Comparison of ENCODE assay signal across 13 mouse cellular contexts in genomic region chr19:23089761-23090514, GRCm38 (mm10). TPM values are rescaled to one million over a fixed set of nuclear protein-coding genes. Genes with fewer than 3 reads are reported as not detected.
A peak's percentile ranks its signal among the peaks of the same experiment; 100 is the strongest.
DNase-seq lines count a peak whose midpoint lies in the region; ATAC-seq and TF ChIP-seq lines count a peak whose summit lies in the region.
"Had no signal": no experiment of that assay in that cellular context is flagged by ENCODE, and none has a peak within 500 bp of the region (broad histone marks: within the 10 kb centered on the region; RNA-seq: fewer than 3 reads in every experiment).

No protein-coding gene starts in this region.

- in situ Hi-C loops in ES-E14 (cut with MboI; ENCODE audit: low sequenced_read_pairs in 2 of 2, unreplicated experiment in 2 of 2): loop anchor here in 1 of 2 experiments (5.0 kb wide), 1 partner anchor 47 kb away; no protein-coding TSS in a partner anchor

- DNase-seq in kidney, adult 18-20 months: peak; percentile 40
- no peak for DNase-seq in kidney, postnatal 14 days
- peak; percentile 74 for DNase-seq in ES-E14 (ENCODE audit: low read depth, low spot score)
- DNase-seq in adrenal gland, postnatal 10 days: peak; percentile 51
- DNase-seq in heart, adult 9 months (ENCODE audit: low spot score in 2 of 2): peak; percentile 19 to 20
- no peak for DNase-seq in thymus, adult 2 months
- DNase-seq in urinary bladder, postnatal 36 days (ENCODE audit: low spot score in 2 of 2): no peak
- DNase-seq: left cerebral cortex, postnatal 4 days; lung, embryonic 14.5 days had no signal

- 94% methylated on average over 8 of the region's 8 CpGs for WGBS in thymus, adult 2 months
- 90% methylated on average over 8 of the region's 8 CpGs for WGBS in hindbrain, embryonic 12.5 days

- no peak for TF ChIP-seq POLR2A in thymus, adult 2 months (IDR thresholded peaks at IDR 0.05; ENCODE audit: control insufficient read depth, extremely low read depth, insufficient read depth, low read length, poor library complexity)

- no peaks in the 10 kb centered on the region for H3K27me3 ChIP-seq in thymus, adult 2 months (ENCODE audit: control insufficient read depth, insufficient read depth, low read length)
- no peaks in the 10 kb centered on the region for H3K27me3 ChIP-seq in hindbrain, embryonic 12.5 days
- H3K27me3 ChIP-seq: midbrain, embryonic 15.5 days had no signal

- no peak for TF ChIP-seq CTCF in thymus, adult 2 months (IDR thresholded peaks at IDR 0.05; ENCODE audit: borderline replicate concordance, control insufficient read depth, extremely low read depth, insufficient read depth, low read length, poor library complexity)

- peaks cover 2% of the 10 kb centered on the region; the same call in 1 of the 2 replicates for H3K36me3 ChIP-seq in ES-E14 (ENCODE audit: control insufficient read depth, insufficient read depth, low read length, poor library complexity, severe bottlenecking)
- H3K36me3 ChIP-seq in thymus, adult 2 months (ENCODE audit: control insufficient read depth, insufficient read depth, low read length): no peaks in the 10 kb centered on the region
- H3K36me3 ChIP-seq in hindbrain, embryonic 12.5 days: no peaks in the 10 kb centered on the region
- H3K36me3 ChIP-seq: G1E; midbrain, embryonic 15.5 days had no signal

- H3K9me3 ChIP-seq in ES-E14 (ENCODE audit: control insufficient read depth, insufficient read depth, low read depth, low read length): no peaks in the 10 kb centered on the region
- 0 out of 2 replicates have a peak, but pooled peaks cover 3% of the 10 kb centered on the region for H3K9me3 ChIP-seq in hindbrain, embryonic 12.5 days (replicated peaks)
- H3K9me3 ChIP-seq: G1E; midbrain, embryonic 15.5 days had no signal

- H3K4me3 ChIP-seq in ES-E14 (ENCODE audit: insufficient read depth in 1 of 2, low read depth in 1 of 2, low read length in 2 of 2, poor library complexity in 1 of 2, severe bottlenecking in 1 of 2): peak overlapping the region; percentile 26 to 48
- no peak overlapping the region for H3K4me3 ChIP-seq in thymus, adult 2 months (ENCODE audit: control insufficient read depth, insufficient read depth, low read length)
- no peak overlapping the region for H3K4me3 ChIP-seq in hindbrain, embryonic 12.5 days
- H3K4me3 ChIP-seq: midbrain, embryonic 15.5 days had no signal

- peaks cover 8 to 21% of the 10 kb centered on the region in 2 experiments for H3K4me1 ChIP-seq in ES-E14 (ENCODE audit: control insufficient read depth in 2 of 2, insufficient read depth in 2 of 2, low read length in 2 of 2, poor library complexity in 1 of 2)
- no peaks in the 10 kb centered on the region for H3K4me1 ChIP-seq in thymus, adult 2 months (replicated peaks; ENCODE audit: control insufficient read depth, insufficient read depth, low read length)
- no peaks in the 10 kb centered on the region for H3K4me1 ChIP-seq in hindbrain, embryonic 12.5 days
- H3K4me1 ChIP-seq: midbrain, embryonic 15.5 days had no signal

- H3K27ac ChIP-seq in ES-E14 (ENCODE audit: insufficient read depth, low read depth, low read length, poor library complexity, severe bottlenecking): peak overlapping the region; percentile 100
- H3K27ac ChIP-seq in thymus, adult 2 months (ENCODE audit: control insufficient read depth, insufficient read depth, low read length): no peak overlapping the region
- H3K27ac ChIP-seq in hindbrain, embryonic 12.5 days: no peak overlapping the region
- H3K27ac ChIP-seq: midbrain, embryonic 15.5 days had no signal

- no peak overlapping the region for H3K4me2 ChIP-seq in hindbrain, embryonic 12.5 days (replicated peaks)
- H3K4me2 ChIP-seq: lung, embryonic 14.5 days; midbrain, embryonic 15.5 days had no signal

- H3K9ac ChIP-seq in ES-E14 (ENCODE audit: insufficient read depth, low read depth, low read length, poor library complexity, severe bottlenecking): peak overlapping the region; percentile 82
- no peak overlapping the region for H3K9ac ChIP-seq in hindbrain, embryonic 12.5 days
- H3K9ac ChIP-seq: lung, embryonic 14.5 days; midbrain, embryonic 15.5 days had no signal

- ATAC-seq in hindbrain, embryonic 12.5 days (ENCODE audit: low FRiP score): no peak
- ATAC-seq: hindbrain, embryonic 16.5 days; midbrain, embryonic 15.5 days had no signal

TF ChIP-seq in ES-E14, 5 proteins besides CTCF, POLR2A, EP300 and RAD21:
- TF ChIP-seq MAFK (IDR thresholded peaks at IDR 0.05; ENCODE audit: insufficient read depth, low read depth, low read length): no peak
- no peak for TF ChIP-seq ZC3H11A (IDR thresholded peaks at IDR 0.05; ENCODE audit: borderline replicate concordance, low read depth, low read length)

RNA-seq across cellular contexts. Expression of gene Klf9, which starts 51.1 kb away (rescaled TPM):
- 90.8 and 173 TPM in 2 replicates for total RNA-seq in ES-E14 (2012; rRNA removed)
- 100 to 1,000 TPM in 1 of 2 experiments, 10 to 100 TPM in 1; 61.3 to 109 TPM for total RNA-seq in adrenal gland, postnatal 10 days (2021)
- polyA plus RNA-seq in thymus, adult 2 months (2012; rRNA removed): 6.9 and 7.4 TPM in 2 replicates
- 1.6 and 2.1 TPM in 2 replicates for polyA plus RNA-seq in hindbrain, embryonic 12.5 days (2016; fragmentation: Nextera tagmentation; extraction: Ambion mirVana)

Comparison
In these comparisons a context has a peak if more than half of its experiments do, and no peak if none do; other contexts are left out.
1. DNase-seq: peak in kidney, adult 18-20 months (single experiment), ES-E14 (single experiment), adrenal gland, postnatal 10 days (single experiment) and heart, adult 9 months (2 of 2); none in kidney, postnatal 14 days (single experiment), thymus, adult 2 months (single experiment) and urinary bladder, postnatal 36 days (0 of 2).
2. H3K4me3 ChIP-seq: peak in ES-E14 (2 of 2); none in thymus, adult 2 months (single experiment) and hindbrain, embryonic 12.5 days (single experiment).